Mouse (Mus musculus) heart, embryonic 11.5 days (tissue): ENCODE data around the gene Pnpla5. TPM values are rescaled to one million over a fixed set of nuclear protein-coding genes. Genes with fewer than 3 reads are reported as not detected.

ENCODE experiments used
- ATAC-seq: fragments of 200-750 bp; cut with Nextera tagmentation; replicated peaks from 2 replicates; pipeline ENCODE4 v1.8.0; 2017; ENCODE audit warnings: moderate library complexity; ENCODE audit not compliant: insufficient number of reproducible peaks, low FRiP score, low TSS enrichment
- H3K27ac ChIP-seq: fragments of 300-500 bp; sonication (generic); 2 replicates; pipeline ENCODE4 v1.5.1; 2014; ENCODE audit warnings: mild to moderate bottlenecking, low read depth, low read length
- H3K27me3 ChIP-seq: fragments of 300-500 bp; sonication (generic); 2 replicates; pipeline ENCODE4 v1.6.1; 2014; ENCODE audit warnings: mild to moderate bottlenecking, low read length, mixed read lengths; ENCODE audit not compliant: control insufficient read depth, insufficient read depth
- H3K36me3 ChIP-seq: fragments of 300-500 bp; sonication (generic); 2 replicates; pipeline ENCODE4 v1.6.1; 2014; ENCODE audit warnings: mild to moderate bottlenecking, low read length, moderate library complexity, mixed read lengths; ENCODE audit not compliant: control insufficient read depth, insufficient read depth
- H3K4me1 ChIP-seq: fragments of 300-500 bp; sonication (generic); 2 replicates; pipeline ENCODE4 v1.6.1; 2014; ENCODE audit warnings: low read length; ENCODE audit not compliant: control insufficient read depth, insufficient read depth
- H3K4me2 ChIP-seq: fragments of 300-500 bp; sonication (generic); 2 replicates; pipeline ENCODE4 v1.6.1; 2014; ENCODE audit warnings: mild to moderate bottlenecking, moderate library complexity
- H3K4me3 ChIP-seq: fragments of 300-500 bp; sonication (generic); 2 replicates; pipeline ENCODE4 v1.5.1; 2014; ENCODE audit warnings: low read depth, low read length
- H3K9ac ChIP-seq: fragments of 300-500 bp; sonication (generic); 2 replicates; pipeline ENCODE4 v1.6.1; 2014; ENCODE audit warnings: mild to moderate bottlenecking, low read depth, low read length, moderate library complexity
- H3K9me3 ChIP-seq: fragments of 300-500 bp; sonication (generic); replicated peaks from 2 replicates; pipeline ENCODE4 v1.6.1; 2016; ENCODE audit warnings: low read length; ENCODE audit not compliant: control insufficient read depth
- WGBS: fragments of 180-500 bp; shearing (Covaris S2); extraction: QIAGEN DNeasy Blood & Tissue Kit; methylation state at CpG from one replicate; pipeline ENCODE4 v1.1.7; 2014; ENCODE audit not compliant: insufficient replicate concordance; 5-methylcytosine and 5-hydroxymethylcytosine counted together
- polyA plus RNA-seq: library from polyadenylated mRNA; unstranded; fragments of >200 nt; fragmentation: Nextera tagmentation; extraction: Ambion mirVana; gene quantifications from 2 replicates; pipeline ENCODE4 v1.2.1, GENCODE M21; 2014

Gene Pnpla5
- polyA plus RNA-seq, 1 experiment from 2014 or later = not detected

DNA sequence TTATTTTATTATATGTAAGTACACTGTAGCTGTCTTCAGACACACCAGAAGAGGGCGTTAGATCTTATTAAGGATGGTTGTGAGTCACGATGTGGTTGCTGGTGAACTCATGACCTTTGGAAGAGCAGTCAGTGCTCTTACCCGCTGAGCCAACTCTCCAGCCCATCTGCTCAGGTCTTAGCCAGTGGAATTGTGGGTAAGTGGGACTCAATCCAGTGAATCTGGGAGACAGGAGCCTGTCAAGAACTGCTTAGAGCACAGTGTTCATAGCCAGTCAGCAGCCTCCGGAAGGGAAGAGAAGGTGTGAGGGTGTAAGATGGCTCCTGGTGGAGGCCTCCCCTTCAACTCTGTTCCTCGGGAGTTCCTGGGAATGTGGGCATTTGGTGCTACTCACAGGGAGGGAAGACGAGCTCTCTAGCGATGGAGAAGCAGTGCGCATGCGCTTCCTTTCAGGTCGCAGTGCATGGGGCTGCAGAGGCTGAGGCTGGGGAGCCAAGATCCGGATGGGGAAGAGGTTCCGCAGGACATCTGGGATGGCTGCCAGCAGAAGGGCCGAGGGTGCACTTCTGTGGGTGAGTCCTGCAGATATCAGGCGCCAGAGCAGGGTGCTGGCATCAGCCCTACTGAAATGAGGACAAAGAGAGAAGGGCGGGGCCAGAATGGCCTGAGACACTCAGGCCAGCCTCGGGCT lies 8.3 kb upstream of the Pnpla5 start:
- no peak for ATAC-seq
- Histone ChIP-seq H3K9me3 (peaks cover 2% of the 10 kb centered on the region; the same call in 1 of the 2 replicates), H3K4me2 (no peak overlapping the region; the same call in 1 of the 2 replicates)

DNA sequence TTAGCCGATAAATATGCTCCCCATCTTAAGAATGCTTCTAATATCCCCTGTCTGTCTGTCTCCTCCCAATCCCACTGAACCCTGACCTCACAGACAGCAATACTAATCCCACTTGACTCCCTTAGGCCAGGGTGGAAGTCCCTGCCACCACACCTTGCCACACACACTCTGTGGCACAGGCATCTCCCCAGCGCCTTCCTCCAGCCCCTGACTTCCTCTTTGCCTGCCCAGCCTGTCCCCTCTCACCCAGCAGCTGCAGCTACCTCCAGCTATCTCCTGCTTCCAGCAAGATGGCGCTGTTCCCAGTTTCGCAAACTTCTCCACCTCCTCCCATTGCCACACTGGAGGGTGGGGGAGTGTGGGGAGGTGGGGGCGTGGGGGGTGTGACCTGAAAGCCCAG lies 3.9 kb upstream of the Pnpla5 start:
- WGBS = 42% methylated on average over 5 of the region's 5 CpGs
- peaks cover 4% of the 10 kb centered on the region; the same call in 1 of the 2 replicates for H3K27me3 ChIP-seq
- H3K36me3 ChIP-seq = no peaks in the 10 kb centered on the region

More for the DNA sequence above, 8.3 kb upstream of the Pnpla5 start:
- Histone ChIP-seq H3K36me3 (no peaks in the 10 kb centered on the region), H3K27ac (no peak overlapping the region), H3K4me1 (no peaks in the 10 kb centered on the region), H3K4me3 (no peak overlapping the region), H3K9ac (no peak overlapping the region), H3K27me3 (0 out of 2 replicates have a peak, but pooled peaks cover 2% of the 10 kb centered on the region)
- 43% methylated on average over 16 of the region's 16 CpGs for WGBS

DNA sequence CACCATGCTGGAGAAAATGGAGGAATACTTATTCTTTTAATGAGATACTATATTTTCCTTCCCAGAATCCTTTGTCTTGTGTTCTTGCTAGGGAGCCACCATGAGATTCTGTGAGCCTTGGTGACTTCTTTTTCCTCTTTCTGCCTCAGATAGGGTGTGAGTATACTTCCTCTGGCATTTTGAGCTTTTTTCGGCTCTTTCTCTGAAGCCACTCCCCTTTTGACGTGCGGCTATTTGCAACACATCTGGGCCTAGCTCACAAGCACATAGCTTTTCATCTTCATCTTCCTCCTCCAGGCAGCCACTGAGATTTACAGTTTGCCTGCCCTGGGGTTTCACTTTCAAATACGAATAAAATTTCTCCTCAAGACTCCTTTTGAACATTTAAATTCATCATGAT lies 3.5 kb upstream of the Pnpla5 start:
- H3K4me2 ChIP-seq = no peak overlapping the region
- H3K4me3 ChIP-seq = no peak overlapping the region
- no peak overlapping the region for H3K27ac ChIP-seq
- H3K36me3 ChIP-seq = no peaks in the 10 kb centered on the region
- no peak for ATAC-seq
- WGBS = 64% methylated on average over 4 of the region's 4 CpGs
- H3K9ac ChIP-seq = no peak overlapping the region
- H3K27me3 ChIP-seq = peaks cover 4% of the 10 kb centered on the region; the same call in 1 of the 2 replicates
- H3K9me3 ChIP-seq = no peaks in the 10 kb centered on the region
- no peaks in the 10 kb centered on the region for H3K4me1 ChIP-seq

More for the DNA sequence above, 3.9 kb upstream of the Pnpla5 start:
- Histone ChIP-seq H3K9ac (no peak overlapping the region), H3K4me2 (no peak overlapping the region), H3K4me3 (no peak overlapping the region), H3K4me1 (no peaks in the 10 kb centered on the region), H3K9me3 (no peaks in the 10 kb centered on the region), H3K27ac (no peak overlapping the region)
- no peak for ATAC-seq

DNA sequence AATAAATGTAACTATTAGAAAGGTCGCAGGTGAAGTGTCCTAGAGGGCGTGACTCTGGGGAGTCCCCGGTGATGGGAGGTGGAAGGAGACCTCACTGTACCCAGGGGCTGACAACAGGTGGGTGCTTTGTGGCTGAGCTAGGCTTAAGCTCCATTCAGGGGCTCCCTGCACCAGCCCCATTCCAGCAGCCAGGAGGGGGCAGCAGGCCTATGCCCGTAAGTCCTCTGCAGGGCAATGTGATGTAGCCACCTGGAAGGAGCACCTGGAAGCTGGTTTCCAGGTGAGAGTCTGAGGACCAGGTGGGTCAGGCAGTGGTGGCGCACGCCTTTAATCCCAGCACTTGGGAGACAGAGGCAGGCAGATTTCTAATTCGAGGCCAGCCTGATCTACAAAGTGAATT lies 1.1 kb upstream of the Pnpla5 start:
- WGBS = 46% methylated on average over 7 of the region's 7 CpGs

DNA sequence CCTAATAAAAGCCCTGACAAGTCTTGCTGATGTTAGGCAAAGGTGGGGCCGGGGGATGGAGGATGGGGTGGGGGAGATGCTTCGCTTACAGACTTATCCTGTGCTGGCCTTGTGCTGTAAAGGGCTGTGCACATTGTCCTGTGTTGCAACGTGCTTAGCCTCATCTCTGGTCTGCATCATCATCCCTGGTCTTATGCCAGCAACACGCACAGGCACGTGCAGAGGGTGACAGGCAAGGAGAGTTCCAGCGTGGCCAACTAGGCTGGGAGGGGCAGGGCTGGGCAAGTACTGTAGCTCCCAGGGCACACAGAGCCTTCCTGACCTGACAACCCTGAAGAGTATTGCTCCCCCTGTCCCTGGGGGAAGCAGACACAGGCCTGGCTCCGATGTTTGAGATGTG lies 1.9 kb downstream of the Pnpla5 start:
- Histone ChIP-seq H3K9me3 (no peaks in the 10 kb centered on the region), H3K4me3 (no peak overlapping the region), H3K4me2 (no peak overlapping the region), H3K27me3 (peaks cover 4% of the 10 kb centered on the region; the same call in 1 of the 2 replicates), H3K36me3 (no peaks in the 10 kb centered on the region), H3K9ac (no peak overlapping the region), H3K4me1 (no peaks in the 10 kb centered on the region), H3K27ac (no peak overlapping the region)
- 70% methylated on average over 7 of the region's 7 CpGs for WGBS
- ATAC-seq = no peak

More for the DNA sequence above, 1.1 kb upstream of the Pnpla5 start:
- Histone ChIP-seq H3K27me3 (peaks cover 6% of the 10 kb centered on the region; the same call in 1 of the 2 replicates), H3K36me3 (no peaks in the 10 kb centered on the region), H3K4me3 (no peak overlapping the region), H3K9me3 (no peaks in the 10 kb centered on the region), H3K4me1 (no peaks in the 10 kb centered on the region), H3K9ac (no peak overlapping the region), H3K4me2 (no peak overlapping the region), H3K27ac (no peak overlapping the region)
- ATAC-seq = no peak

DNA sequence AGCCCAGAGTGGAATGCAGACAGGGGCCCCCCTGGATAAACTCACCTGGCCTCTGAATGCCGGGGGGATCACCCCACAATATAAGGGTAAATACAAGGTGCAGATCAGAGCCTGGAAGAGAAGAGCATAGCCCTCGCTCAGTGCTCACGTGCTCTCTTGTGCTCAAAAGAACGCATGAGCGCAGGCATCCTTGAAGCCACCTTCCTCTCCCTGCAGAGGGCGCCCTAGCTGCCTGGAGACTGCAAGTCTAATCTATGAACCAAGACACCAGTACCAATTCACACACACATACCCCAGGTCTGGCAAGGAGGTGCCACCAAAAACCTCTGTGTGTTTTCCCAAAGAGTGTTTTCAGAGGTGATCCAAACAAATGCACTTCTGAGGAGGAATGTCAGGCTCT lies 2.4 kb downstream of the Pnpla5 start:
- 25% methylated on average over 6 of the region's 6 CpGs for WGBS
- H3K9ac ChIP-seq = no peak overlapping the region
- H3K27me3 ChIP-seq = 0 out of 2 replicates have a peak, but pooled peaks cover 4% of the 10 kb centered on the region
- H3K4me1 ChIP-seq = no peaks in the 10 kb centered on the region
- H3K4me2 ChIP-seq = no peak overlapping the region
- H3K36me3 ChIP-seq = no peaks in the 10 kb centered on the region
- H3K27ac ChIP-seq = no peak overlapping the region
- H3K9me3 ChIP-seq = no peaks in the 10 kb centered on the region
- no peak for ATAC-seq
- H3K4me3 ChIP-seq = no peak overlapping the region

DNA sequence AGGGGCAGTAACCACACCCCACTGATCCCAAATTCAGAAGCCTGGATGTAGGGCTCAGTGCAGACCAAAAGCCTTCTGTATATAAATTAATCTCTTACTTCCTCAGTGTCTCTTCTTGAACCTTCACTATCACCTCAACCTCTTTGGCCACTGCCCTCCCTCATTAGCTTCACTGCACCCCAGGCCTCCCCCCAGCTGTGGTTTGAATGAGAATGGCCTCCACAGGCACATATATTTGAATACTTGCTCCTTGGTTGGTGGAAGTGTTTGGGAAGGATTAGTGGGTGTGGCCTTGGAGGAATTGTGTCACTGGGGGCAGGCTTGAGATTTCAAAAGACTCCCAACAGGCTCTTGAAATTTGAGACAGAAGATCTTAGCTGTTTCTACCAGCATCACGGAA lies 6.5 kb downstream of the Pnpla5 start:
- ATAC-seq = no peak
- Histone ChIP-seq H3K9ac (no peak overlapping the region), H3K27ac (no peak overlapping the region), H3K4me1 (no peaks in the 10 kb centered on the region), H3K27me3 (peaks cover 2% of the 10 kb centered on the region; the same call in 1 of the 2 replicates), H3K9me3 (no peaks in the 10 kb centered on the region), H3K4me3 (no peak overlapping the region), H3K36me3 (no peaks in the 10 kb centered on the region), H3K4me2 (no peak overlapping the region)
- WGBS = 79% methylated on average over 1 of the region's 1 CpGs

DNA sequence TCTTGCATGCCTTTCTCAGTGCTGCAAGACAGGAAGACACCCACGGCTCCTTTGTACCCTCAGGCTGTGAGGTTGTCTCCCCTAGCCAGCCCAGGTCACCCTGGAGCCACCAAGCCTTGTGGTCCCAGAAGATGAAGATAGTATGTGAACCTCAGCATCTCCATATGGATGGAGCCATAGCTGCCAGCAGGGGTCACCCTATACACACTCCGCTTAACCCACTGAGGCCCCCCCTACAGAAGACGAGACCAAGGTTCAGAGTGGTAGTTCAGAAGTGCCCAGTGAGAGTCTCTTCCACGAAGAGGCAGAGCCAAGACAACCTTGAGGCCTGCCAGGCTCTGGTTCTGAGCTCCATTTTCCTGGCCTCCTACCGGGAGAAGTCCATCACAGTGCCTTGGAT lies 7.2 kb downstream of the Pnpla5 start:
- Histone ChIP-seq H3K9me3 (no peaks in the 10 kb centered on the region), H3K27ac (no peak overlapping the region), H3K9ac (no peak overlapping the region), H3K4me3 (no peak overlapping the region), H3K4me2 (no peak overlapping the region), H3K27me3 (no peaks in the 10 kb centered on the region; the same call in 1 of the 2 replicates), H3K36me3 (no peaks in the 10 kb centered on the region), H3K4me1 (no peaks in the 10 kb centered on the region)
- ATAC-seq = no peak
- 50% methylated on average over 5 of the region's 5 CpGs for WGBS

DNA sequence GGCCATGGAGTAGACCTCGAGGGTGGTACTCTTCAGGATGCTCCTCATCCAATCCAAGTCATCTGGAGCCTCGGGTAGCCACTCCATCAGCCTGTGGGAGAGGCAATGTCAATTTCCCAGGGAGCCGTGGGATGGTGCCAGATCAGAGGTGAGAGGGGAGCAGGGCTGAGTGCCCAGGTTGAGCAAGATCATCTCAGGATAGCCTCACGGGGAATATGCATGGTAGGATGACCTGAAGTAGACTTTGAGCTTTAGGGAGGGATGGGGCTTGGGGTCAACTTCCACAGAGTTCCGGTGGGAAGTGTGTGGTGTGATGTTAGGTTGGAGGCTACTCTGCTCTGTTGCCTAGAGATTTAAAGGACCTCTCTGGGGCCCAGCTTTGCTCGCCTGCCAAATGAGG lies 9.1 kb downstream of the Pnpla5 start:
- Histone ChIP-seq H3K27me3 (no peaks in the 10 kb centered on the region; the same call in 1 of the 2 replicates), H3K4me1 (no peaks in the 10 kb centered on the region), H3K4me3 (no peak overlapping the region), H3K9ac (no peak overlapping the region), H3K27ac (no peak overlapping the region), H3K36me3 (no peaks in the 10 kb centered on the region), H3K4me2 (no peak overlapping the region), H3K9me3 (no peaks in the 10 kb centered on the region)
- ATAC-seq = no peak
- WGBS = 60% methylated on average over 6 of the region's 6 CpGs
